Mouse (Mus musculus): ENCODE measurements around the gene Rnf145.

DNA sequence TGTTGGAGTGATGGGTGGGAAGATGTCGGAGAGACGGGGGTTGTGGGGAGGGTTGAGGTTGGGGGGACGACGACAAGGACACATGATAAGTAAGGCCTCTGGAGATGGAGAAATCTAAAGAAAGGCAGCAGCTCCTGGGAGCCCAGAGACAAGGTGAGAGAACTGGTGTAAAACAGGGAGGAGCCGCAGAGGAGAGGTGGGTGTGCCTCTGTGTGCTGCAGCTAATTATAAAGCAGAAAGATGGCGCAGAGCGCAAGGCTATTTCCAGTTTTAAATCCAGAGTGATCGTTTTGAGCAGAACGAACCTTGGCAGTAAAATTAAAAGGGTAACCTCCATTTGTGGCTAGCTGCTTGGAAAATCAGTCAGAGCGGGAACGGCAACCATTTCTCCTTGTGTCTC lies 12.1 kb downstream of the Rnf145 start:
- no peak for TF ChIP-seq EP300 (IDR thresholded peaks at IDR 0.05; ENCODE audit: low read depth)
- no peak for TF ChIP-seq CTCF (IDR thresholded peaks at IDR 0.05; ENCODE audit: low read depth)

All from liver, embryonic 14.5 days (tissue).